Mouse (Mus musculus) liver, embryonic 16.5 days (tissue): ENCODE data around the gene Tmem204. TPM values are rescaled to one million over a fixed set of nuclear protein-coding genes. Genes with fewer than 3 reads are reported as not detected.
A peak's percentile ranks its signal among the peaks of the same experiment; 100 is the strongest.

Experiments
- ATAC-seq: fragments of 200-750 bp; cut with Nextera tagmentation; 2 replicates; pipeline ENCODE4 v1.8.0; 2017; ENCODE audit warnings: low read depth, mild to moderate bottlenecking, moderate number of reproducible peaks, moderate library complexity
- H3K27ac ChIP-seq: fragments of 300-500 bp; sonication (generic); 2 replicates; pipeline ENCODE4 v1.5.1; 2014; ENCODE audit warnings: mild to moderate bottlenecking, low read length
- H3K27me3 ChIP-seq: fragments of 300-500 bp; sonication (generic); 2 replicates; pipeline ENCODE4 v1.6.1; 2014; ENCODE audit warnings: low read depth, low read length, mixed read lengths; ENCODE audit not compliant: control insufficient read depth, insufficient read depth
- H3K36me3 ChIP-seq: fragments of 300-500 bp; sonication (generic); 2 replicates; pipeline ENCODE4 v1.6.1; 2014; ENCODE audit warnings: mild to moderate bottlenecking; ENCODE audit not compliant: control insufficient read depth, insufficient read depth
- H3K4me1 ChIP-seq: fragments of 300-500 bp; sonication (generic); 2 replicates; pipeline ENCODE4 v1.6.1; 2014; ENCODE audit warnings: low read depth, low read length, mixed read lengths; ENCODE audit not compliant: control insufficient read depth
- H3K4me2 ChIP-seq: fragments of 300-500 bp; sonication (generic); 2 replicates; pipeline ENCODE4 v1.6.1; 2014; ENCODE audit warnings: low read depth, low read length, mixed read lengths
- H3K4me3 ChIP-seq: fragments of 300-500 bp; sonication (generic); 2 replicates; pipeline ENCODE4 v1.5.1; 2014; ENCODE audit warnings: low read depth, mild to moderate bottlenecking, low read length
- H3K9ac ChIP-seq: fragments of 300-500 bp; sonication (generic); 2 replicates; pipeline ENCODE4 v1.6.1; 2014; ENCODE audit warnings: low read depth, low read length
- H3K9me3 ChIP-seq: fragments of 300-500 bp; sonication (generic); replicated peaks from 2 replicates; pipeline ENCODE4 v1.6.1; 2016; ENCODE audit warnings: low read length; ENCODE audit not compliant: control insufficient read depth
- WGBS: fragments of 180-500 bp; shearing (Covaris S2); extraction: QIAGEN DNeasy Blood & Tissue Kit; methylation state at CpG from one replicate; pipeline ENCODE4 v1.1.7; 2014; ENCODE audit not compliant: insufficient replicate concordance; 5-methylcytosine and 5-hydroxymethylcytosine counted together
- polyA plus RNA-seq: library from polyadenylated mRNA; unstranded; fragments of >200 nt; fragmentation: Nextera tagmentation; extraction: Ambion mirVana; gene quantifications from 2 replicates; pipeline ENCODE4 v1.2.1, GENCODE M21; 2015

The Tmem204 gene
- polyA plus RNA-seq, 1 experiment from 2014 or later = 7.3 TPM

GRCm38 (mm10) chr17:25057041-25057440, 26.4 kb downstream of the Tmem204 start:
- 83% methylated on average over 6 of the region's 6 CpGs for WGBS
- no peaks in the 10 kb centered on the region for H3K27me3 ChIP-seq
- ATAC-seq = no peak
- H3K27ac ChIP-seq = no peak overlapping the region
- H3K4me3 ChIP-seq = no peak overlapping the region
- H3K36me3 ChIP-seq = no peaks in the 10 kb centered on the region
- no peaks in the 10 kb centered on the region for H3K4me1 ChIP-seq
- H3K9ac ChIP-seq = no peak overlapping the region
- no peaks in the 10 kb centered on the region for H3K9me3 ChIP-seq
- no peak overlapping the region for H3K4me2 ChIP-seq

- 66% methylated on average over 9 of the region's 9 CpGs for WGBS
- no peak for ATAC-seq
- H3K27me3 ChIP-seq = no peaks in the 10 kb centered on the region
- H3K36me3 ChIP-seq = no peaks in the 10 kb centered on the region
- H3K9ac ChIP-seq = no peak overlapping the region
- H3K27ac ChIP-seq = no peak overlapping the region
- no peaks in the 10 kb centered on the region for H3K4me1 ChIP-seq
- H3K9me3 ChIP-seq = no peaks in the 10 kb centered on the region
- no peak overlapping the region for H3K4me3 ChIP-seq
- no peak overlapping the region for H3K4me2 ChIP-seq
Measured at GRCm38 (mm10) chr17:25053274-25053673, 30.1 kb downstream of the Tmem204 start.

- Histone ChIP-seq H3K4me1 (no peaks in the 10 kb centered on the region), H3K36me3 (no peaks in the 10 kb centered on the region), H3K9me3 (no peaks in the 10 kb centered on the region), H3K9ac (no peak overlapping the region), H3K27me3 (no peaks in the 10 kb centered on the region), H3K4me3 (no peak overlapping the region), H3K4me2 (no peak overlapping the region), H3K27ac (no peak overlapping the region)
- ATAC-seq = no peak
- 81% methylated on average over 5 of the region's 6 CpGs for WGBS
Measured at GRCm38 (mm10) chr17:25047143-25047542, 36.2 kb downstream of the Tmem204 start.

- no peaks in the 10 kb centered on the region for H3K4me1 ChIP-seq
- no peak overlapping the region for H3K4me2 ChIP-seq
- ATAC-seq = no peak
Measured at GRCm38 (mm10) chr17:25045281-25045680, 38.1 kb downstream of the Tmem204 start.

GRCm38 (mm10) chr17:25044879-25045278, 38.5 kb downstream of the Tmem204 start:
- H3K9ac ChIP-seq = no peak overlapping the region
- H3K36me3 ChIP-seq = no peaks in the 10 kb centered on the region
- 30% methylated on average over 7 of the region's 7 CpGs for WGBS
- ATAC-seq = no peak
- no peaks in the 10 kb centered on the region for H3K9me3 ChIP-seq
- H3K4me3 ChIP-seq = no peak overlapping the region
- H3K4me1 ChIP-seq = no peaks in the 10 kb centered on the region
- no peak overlapping the region for H3K4me2 ChIP-seq
- no peak overlapping the region for H3K27ac ChIP-seq
- H3K27me3 ChIP-seq = no peaks in the 10 kb centered on the region

More at GRCm38 (mm10) chr17:25045281-25045680, 38.1 kb downstream of the Tmem204 start:
- no peak overlapping the region for H3K9ac ChIP-seq
- no peaks in the 10 kb centered on the region for H3K27me3 ChIP-seq
- H3K4me3 ChIP-seq = no peak overlapping the region
- H3K9me3 ChIP-seq = no peaks in the 10 kb centered on the region
- WGBS = 73% methylated on average over 4 of the region's 4 CpGs
- no peak overlapping the region for H3K27ac ChIP-seq
- H3K36me3 ChIP-seq = no peaks in the 10 kb centered on the region

- WGBS = 68% methylated on average over 4 of the region's 4 CpGs
Measured at GRCm38 (mm10) chr17:25036183-25036582, 47.2 kb downstream of the Tmem204 start.

GRCm38 (mm10) chr17:25016292-25017132, 66.9 kb downstream of the Tmem204 start:
- WGBS = under 1% methylated on average over 55 of the region's 55 CpGs
- ATAC-seq = peak; percentile 78
- peak overlapping the region; percentile 94 for H3K27ac ChIP-seq
- peak overlapping the region; percentile 78 for H3K9ac ChIP-seq
- peaks cover 9% of the 10 kb centered on the region for H3K36me3 ChIP-seq
- no peaks in the 10 kb centered on the region for H3K9me3 ChIP-seq
- peak overlapping the region; percentile 95 for H3K4me2 ChIP-seq
- H3K27me3 ChIP-seq = no peaks in the 10 kb centered on the region
- peak overlapping the region; percentile 96 for H3K4me3 ChIP-seq
- peaks cover 15% of the 10 kb centered on the region for H3K4me1 ChIP-seq

More at GRCm38 (mm10) chr17:25036183-25036582, 47.2 kb downstream of the Tmem204 start:
- no peak for ATAC-seq
- Histone ChIP-seq H3K36me3 (no peaks in the 10 kb centered on the region), H3K27me3 (no peaks in the 10 kb centered on the region), H3K4me2 (no peak overlapping the region), H3K9me3 (no peaks in the 10 kb centered on the region), H3K9ac (no peak overlapping the region), H3K4me1 (no peaks in the 10 kb centered on the region), H3K27ac (no peak overlapping the region), H3K4me3 (no peak overlapping the region)

GRCm38 (mm10) chr17:25015655-25016291, 67.6 kb downstream of the Tmem204 start, which contains the start of the genes Cramp1l and Ift140:
TSS of gene Cramp1l (minus strand) at chr17:25015788.
TSS of gene Ift140 (plus strand) at chr17:25016085.
- Histone ChIP-seq H3K4me1 (peaks cover 15% of the 10 kb centered on the region), H3K27ac (peak within 1 kb of the TSS; percentile 94), H3K27me3 (no peaks in the 10 kb centered on the region), H3K4me3 (peak within 1 kb of the TSS; percentile 96), H3K4me2 (peak within 1 kb of the TSS; percentile 95), H3K36me3 (peaks cover 16% of the 10 kb centered on the region), H3K9ac (peak within 1 kb of the TSS; percentile 95), H3K9me3 (no peaks in the 10 kb centered on the region)
- WGBS = under 1% methylated on average over 62 of the region's 62 CpGs
- ATAC-seq = peak; percentile 94
